Mouse (Mus musculus) stomach, postnatal 0 days (tissue): ENCODE measurements at regions not wholly inside any gene's neighbourhood (a gene's known extent, or its start where the extent isn't known, plus 50 kb on each side); places are given as distances from the start of the nearest gene placed in this dataset.

Experiments used
- CTCF ChIP-seq: IDR thresholded peaks from 2 replicates; pipeline ENCODE4 v1.5.1; 2016; ENCODE audit warnings: antibody characterized with exemption, low read depth, mild to moderate bottlenecking, moderate library complexity
- EP300 ChIP-seq: optimal IDR thresholded peaks from 2 replicates; pipeline ENCODE3; 2016; ENCODE audit warnings: antibody characterized with exemption

GRCm38 (mm10) chr4:153110291-153110746 lies 372.3 kb downstream of the Ajap1 start:
- TF ChIP-seq CTCF: peak; percentile 34
- no peak for TF ChIP-seq EP300
